Mouse (Mus musculus): ENCODE results near the gene Cts7. TPM values are rescaled to one million over a fixed set of nuclear protein-coding genes. Genes with fewer than 3 reads are reported as not detected.

The Cts7 gene
- not detected for total RNA-seq (2021)

- DNase-seq (ENCODE audit: extremely low spot score in 1 of 2, low spot score in 1 of 2) = no peak
Measured at GRCm38 (mm10) chr13:61358097-61358496, at the start of gene Cts7. Gene Cts7, minus strand, starts transcription at chr13:61358197.

Small RNA genes within 50 kb of the gene (microRNA-seq; reads per million reads assigned to microRNA genes)
- 0 reads per million in 2 experiments for gene Gm27704

Other genes starting within 250 kb of the Cts7 start
- gene Ctsr, start 193.9 kb downstream of the Cts7 start, total RNA-seq (2021) = not detected
- gene Cts6, start 154.8 kb downstream of the Cts7 start, total RNA-seq (2021) = not detected
- not detected for gene Cts8, start 102.8 kb downstream of the Cts7 start, total RNA-seq (2021)
- gene Gm49398, start 69.4 kb downstream of the Cts7 start, total RNA-seq (2021) = not detected
- gene Ctsm, start 183.6 kb upstream of the Cts7 start, total RNA-seq (2021) = not detected
- not detected for gene Gm49352, start 210.0 kb upstream of the Cts7 start, total RNA-seq (2021)
- gene Cts3, start 211.9 kb upstream of the Cts7 start, total RNA-seq (2021) = not detected

Data from layer of hippocampus, postnatal 25 days (tissue).